Mouse (Mus musculus): Measurements from ENCODE around the gene Eif2a. TPM values are rescaled to one million over a fixed set of nuclear protein-coding genes. Genes with fewer than 3 reads are reported as not detected.
"Not testable (repeated sequence)": the region's sequence is repeated elsewhere in the genome, so short reads cannot be mapped to it uniquely, and the experiment has no call there.

The Eif2a gene
- polyA plus RNA-seq, 1 experiment from 2014 or later = 44.6 TPM

GRCm38 (mm10) chr3:58582297-58582696 lies 56.7 kb downstream of the Eif2a start:
- no peak overlapping the region for H3K4me3 ChIP-seq (replicated peaks; ENCODE audit: low read length)
- no peak overlapping the region for H3K27ac ChIP-seq (ENCODE audit: low read length)
- no peak for ATAC-seq
- H3K9me3 ChIP-seq (ENCODE audit: control insufficient read depth, low read length) = no peaks in the 10 kb centered on the region
- no peak overlapping the region for H3K4me2 ChIP-seq (ENCODE audit: low read length)
- peaks cover 5% of the 10 kb centered on the region; the same call in 1 of the 2 replicates for H3K36me3 ChIP-seq (ENCODE audit: control insufficient read depth, insufficient read depth)
- H3K9ac ChIP-seq (replicated peaks; ENCODE audit: low read depth, low read length) = no peak overlapping the region
- peaks cover 8% of the 10 kb centered on the region for H3K4me1 ChIP-seq (replicated peaks; ENCODE audit: control insufficient read depth, insufficient read depth, low read length)
- no peaks in the 10 kb centered on the region for H3K27me3 ChIP-seq (replicated peaks; ENCODE audit: control insufficient read depth, insufficient read depth, low read length)
- 91% methylated on average over 5 of the region's 5 CpGs for WGBS

GRCm38 (mm10) chr3:58582788-58583426 lies 57.3 kb downstream of the Eif2a start:
- Histone ChIP-seq H3K4me2 (ENCODE audit: low read length) (no peak overlapping the region), H3K27ac (ENCODE audit: low read length) (no peak overlapping the region), H3K4me1 (replicated peaks; ENCODE audit: control insufficient read depth, insufficient read depth, low read length) (peaks cover 7% of the 10 kb centered on the region), H3K9ac (replicated peaks; ENCODE audit: low read depth, low read length) (no peak overlapping the region), H3K36me3 (ENCODE audit: control insufficient read depth, insufficient read depth) (peaks cover 8% of the 10 kb centered on the region), H3K9me3 (ENCODE audit: control insufficient read depth, low read length) (no peaks in the 10 kb centered on the region), H3K4me3 (replicated peaks; ENCODE audit: low read length) (no peak overlapping the region), H3K27me3 (replicated peaks; ENCODE audit: control insufficient read depth, insufficient read depth, low read length) (no peaks in the 10 kb centered on the region)
- ATAC-seq = no peak
- 93% methylated on average over 5 of the region's 5 CpGs for WGBS

DNA sequence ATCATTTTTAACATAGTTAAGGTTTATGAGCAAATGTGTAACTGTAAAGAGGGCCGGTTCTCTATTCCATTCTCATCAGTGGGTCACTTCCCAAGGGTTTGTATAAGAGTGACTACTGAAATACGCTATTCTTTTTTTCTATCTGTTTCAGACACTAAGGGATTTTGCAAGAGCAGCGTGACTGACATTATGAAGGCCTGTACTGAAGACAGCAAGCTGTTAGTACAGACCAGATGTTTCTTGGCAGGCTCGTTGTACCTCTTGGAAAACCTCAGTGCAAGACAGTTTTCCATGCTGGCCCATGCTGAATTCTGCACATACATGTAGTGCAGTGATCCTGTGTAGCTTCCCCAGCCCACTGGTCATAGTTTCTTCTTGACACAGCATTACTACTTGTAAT lies 64.9 kb downstream of the Eif2a start:
- peaks cover 13% of the 10 kb centered on the region for H3K36me3 ChIP-seq (ENCODE audit: control insufficient read depth, insufficient read depth)
- ATAC-seq; H3K4me1 ChIP-seq (replicated peaks; ENCODE audit: control insufficient read depth, insufficient read depth, low read length); H3K9ac ChIP-seq (replicated peaks; ENCODE audit: low read depth, low read length); H3K4me3 ChIP-seq (replicated peaks; ENCODE audit: low read length); H3K9me3 ChIP-seq (ENCODE audit: control insufficient read depth, low read length); H3K4me2 ChIP-seq (ENCODE audit: low read length); H3K27me3 ChIP-seq (replicated peaks; ENCODE audit: control insufficient read depth, insufficient read depth, low read length); H3K27ac ChIP-seq (ENCODE audit: low read length): not testable (repeated sequence)
- WGBS = 87% methylated on average over 4 of the region's 4 CpGs

DNA sequence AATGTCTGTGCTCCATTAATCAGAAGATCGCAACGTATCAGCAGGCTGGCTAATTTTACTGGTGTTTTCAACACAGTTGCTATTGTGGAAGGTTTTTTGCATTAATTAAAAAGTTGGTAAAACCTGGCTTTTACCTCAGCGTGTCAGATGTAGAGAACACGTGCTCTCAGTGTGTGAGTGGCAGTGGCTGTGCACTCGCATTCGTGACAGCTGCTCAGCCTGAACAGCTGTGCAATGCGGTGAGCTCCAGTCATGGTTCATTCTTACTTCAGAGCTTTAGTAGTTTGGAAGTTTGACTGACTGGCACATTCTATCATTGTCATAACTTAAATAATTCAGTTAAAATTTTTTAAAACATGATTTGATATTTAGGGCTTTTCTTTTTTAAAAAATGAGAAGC lies 67.0 kb downstream of the Eif2a start:
- H3K9me3 ChIP-seq (ENCODE audit: control insufficient read depth, low read length); H3K36me3 ChIP-seq (ENCODE audit: control insufficient read depth, insufficient read depth); H3K9ac ChIP-seq (replicated peaks; ENCODE audit: low read depth, low read length); H3K4me3 ChIP-seq (replicated peaks; ENCODE audit: low read length); H3K27ac ChIP-seq (ENCODE audit: low read length); H3K27me3 ChIP-seq (replicated peaks; ENCODE audit: control insufficient read depth, insufficient read depth, low read length); H3K4me2 ChIP-seq (ENCODE audit: low read length); ATAC-seq; H3K4me1 ChIP-seq (replicated peaks; ENCODE audit: control insufficient read depth, insufficient read depth, low read length): not testable (repeated sequence)
- 88% methylated on average over 7 of the region's 7 CpGs for WGBS

GRCm38 (mm10) chr3:58593623-58594022 lies 68.0 kb downstream of the Eif2a start:
- no peak overlapping the region for H3K4me2 ChIP-seq (ENCODE audit: low read length)
- WGBS = 43% methylated on average over 5 of the region's 5 CpGs
- peaks cover 6% of the 10 kb centered on the region for H3K36me3 ChIP-seq (ENCODE audit: control insufficient read depth, insufficient read depth)
- no peak overlapping the region for H3K4me3 ChIP-seq (replicated peaks; ENCODE audit: low read length)
- no peaks in the 10 kb centered on the region for H3K27me3 ChIP-seq (replicated peaks; ENCODE audit: control insufficient read depth, insufficient read depth, low read length)
- no peak for ATAC-seq
- H3K27ac ChIP-seq (ENCODE audit: low read length) = no peak overlapping the region
- H3K4me1 ChIP-seq (replicated peaks; ENCODE audit: control insufficient read depth, insufficient read depth, low read length) = no peaks in the 10 kb centered on the region
- H3K9ac ChIP-seq (replicated peaks; ENCODE audit: low read depth, low read length) = no peak overlapping the region
- no peaks in the 10 kb centered on the region for H3K9me3 ChIP-seq (ENCODE audit: control insufficient read depth, low read length)

Other genes with a start within 250 kb of the Eif2a start
- 8.1 and 8.7 TPM in 2 replicates for gene Tsc22d2, start 111.1 kb upstream of the Eif2a start, polyA plus RNA-seq (2015; fragmentation: Nextera tagmentation; extraction: Ambion mirVana)
- gene Serp1, start 71 bp downstream of the Eif2a start, polyA plus RNA-seq (2015; fragmentation: Nextera tagmentation; extraction: Ambion mirVana) = 77.2 and 102 TPM in 2 replicates
- 22.1 and 23.0 TPM in 2 replicates for gene Selenot, start 50.8 kb downstream of the Eif2a start, polyA plus RNA-seq (2015; fragmentation: Nextera tagmentation; extraction: Ambion mirVana)
- gene Erich6, start 111.4 kb downstream of the Eif2a start, polyA plus RNA-seq (2015; fragmentation: Nextera tagmentation; extraction: Ambion mirVana) = 0.21 TPM in 1 of 2 replicates, not detected in the other
- 7.8 and 7.9 TPM in 2 replicates for gene Siah2, start 166.6 kb downstream of the Eif2a start, polyA plus RNA-seq (2015; fragmentation: Nextera tagmentation; extraction: Ambion mirVana)

Data from forebrain, embryonic 16.5 days (tissue).